Mouse (Mus musculus) embryonic fibroblast, embryonic 13.5 days (primary cell): ENCODE results near the gene Ado.

Experiments used
- CTCF ChIP-seq: IDR thresholded peaks from 2 replicates; pipeline ENCODE4 v1.5.1; 2011; ENCODE audit warnings: mild to moderate bottlenecking, control low read depth, low read length, moderate library complexity, borderline replicate concordance; ENCODE audit not compliant: insufficient read depth
- POLR2A ChIP-seq: IDR thresholded peaks from 2 replicates; pipeline ENCODE4 v1.6.1; 2011; ENCODE audit warnings: low read depth, mild to moderate bottlenecking, control low read depth, low read length, moderate library complexity

- TF ChIP-seq CTCF, result no peak
- peak; percentile 66 for TF ChIP-seq POLR2A
Observed at GRCm38 (mm10) chr10:67537151-67537994, 11.4 kb downstream of the Ado start.
